Mouse (Mus musculus) liver, postnatal 0 days (tissue): ENCODE measurements at regions not wholly inside any gene's neighbourhood (a gene's known extent, or its start where the extent isn't known, plus 50 kb on each side); places are given as distances from the start of the nearest gene placed in this dataset.

Experiments used
- CTCF ChIP-seq: sonication (generic); IDR thresholded peaks from 2 replicates; pipeline ENCODE4 v1.5.1; 2016; ENCODE audit warnings: antibody characterized with exemption, low read depth
- EP300 ChIP-seq: IDR thresholded peaks from 2 replicates; pipeline ENCODE4 v1.6.1; 2016; ENCODE audit warnings: antibody characterized with exemption, low read depth, mild to moderate bottlenecking

DNA sequence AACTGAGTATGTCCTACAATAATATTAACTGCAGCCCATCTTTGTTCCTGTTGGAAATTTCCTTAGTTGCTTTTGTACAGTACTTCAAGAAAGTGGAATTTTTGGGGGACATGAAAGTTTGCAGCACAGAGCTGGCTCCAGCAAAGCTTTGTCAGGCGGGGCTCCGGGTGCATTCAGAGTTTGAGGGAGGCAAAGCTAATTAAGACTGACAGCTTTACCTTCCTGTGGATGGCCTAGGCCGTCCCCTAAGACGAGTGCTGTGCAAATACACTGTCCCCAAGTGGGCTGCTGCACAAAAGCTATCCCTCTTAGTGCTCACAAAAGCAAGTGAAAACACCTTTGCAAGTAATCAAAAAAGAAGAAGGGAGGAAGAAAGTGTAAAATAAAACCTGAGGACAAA, 68.7 kb upstream of the Ndufs6 start:
- TF ChIP-seq CTCF: no peak
- no peak for TF ChIP-seq EP300
